Mouse (Mus musculus): ENCODE data around the gene Tbc1d22a.
"Not testable (repeated sequence)": the region's sequence is repeated elsewhere in the genome, so short reads cannot be mapped to it uniquely, and the experiment has no call there.

Gene Tbc1d22a

GRCm38 (mm10) chr15:86181321-86181720, 32.9 kb upstream of the Tbc1d22a start:
- not testable (repeated sequence) for DNase-seq (ENCODE audit: low read depth, low spot score)

GRCm38 (mm10) chr15:86181941-86182439, 32.3 kb upstream of the Tbc1d22a start:
- peak; percentile 55 for DNase-seq (ENCODE audit: low read depth, low spot score)

DNA sequence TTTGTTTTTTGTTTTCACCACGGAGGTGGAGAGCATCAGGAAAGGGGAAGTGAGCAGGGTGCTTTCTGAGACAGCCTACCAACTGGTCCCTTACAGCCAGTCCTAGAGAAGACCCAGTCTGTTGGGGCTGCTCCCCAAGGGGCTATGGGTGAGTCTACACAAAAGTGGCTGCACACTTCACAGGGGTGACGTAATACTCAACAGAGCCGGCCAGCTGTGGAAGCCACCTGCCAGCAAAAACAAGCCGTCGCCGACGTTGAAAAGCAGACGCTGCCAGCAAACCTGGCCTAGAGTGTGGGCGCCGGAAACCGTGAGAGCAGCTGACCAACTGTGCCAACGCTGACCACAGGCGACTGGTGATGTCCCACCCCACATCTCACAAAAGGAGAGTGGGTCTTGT, 31.6 kb upstream of the Tbc1d22a start:
- peak; percentile 74 for DNase-seq (ENCODE audit: low read depth, low spot score)

DNA sequence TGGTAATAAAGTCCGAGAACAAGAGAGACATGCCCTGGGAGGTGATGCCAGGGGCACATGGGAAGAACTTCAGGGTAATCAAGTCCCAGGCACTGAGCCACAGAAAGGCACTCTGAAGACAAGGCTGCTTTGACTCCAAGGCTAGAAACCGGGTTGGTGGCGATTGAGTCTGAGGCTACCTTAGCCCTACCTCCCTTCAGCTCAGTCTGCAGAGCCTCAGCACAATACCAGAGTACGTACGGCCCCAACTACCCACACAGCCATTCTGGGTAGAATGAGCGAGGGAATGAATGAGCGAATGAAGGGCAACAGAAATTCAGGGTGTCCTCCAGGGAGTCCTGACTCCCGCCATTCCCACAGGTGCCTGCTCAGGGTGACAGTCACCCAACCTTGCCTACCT, 30.8 kb upstream of the Tbc1d22a start:
- DNase-seq (ENCODE audit: low read depth, low spot score) = peak; percentile 32

DNA sequence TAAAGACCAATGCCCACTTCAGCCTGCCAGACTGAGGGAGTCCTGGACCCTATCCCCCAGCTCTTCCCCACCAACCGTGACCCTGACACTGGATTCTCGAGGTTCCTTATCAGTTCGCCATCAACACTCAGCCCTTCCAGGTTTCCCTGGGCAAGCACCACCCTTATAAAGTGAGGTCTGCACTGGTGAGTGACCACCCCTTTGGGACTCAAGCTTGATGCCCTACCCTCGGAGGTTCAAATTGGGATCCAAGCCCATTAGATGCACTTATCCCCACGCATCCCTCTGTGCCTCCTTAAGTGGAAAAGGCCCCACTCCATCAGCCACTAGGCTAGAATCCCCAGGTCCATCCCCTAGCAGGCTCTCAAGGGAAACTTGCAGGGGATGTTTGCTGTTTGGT, 30.2 kb upstream of the Tbc1d22a start:
- no peak for DNase-seq (ENCODE audit: low read depth, low spot score)

- DNase-seq (ENCODE audit: low read depth, low spot score) = peak; percentile 57
These were observed 29.2 kb upstream of the Tbc1d22a start for GRCm38 (mm10) chr15:86184851-86185688.

GRCm38 (mm10) chr15:86185689-86186569, 28.3 kb upstream of the Tbc1d22a start, which contains the start of gene Cerk:
Cerk (minus strand) TSS chr15:86186141.
- DNase-seq (ENCODE audit: low read depth, low spot score) = peak; percentile 81

- no peak for DNase-seq (ENCODE audit: low read depth, low spot score)
These were observed 27.6 kb upstream of the Tbc1d22a start for GRCm38 (mm10) chr15:86186686-86187085.

GRCm38 (mm10) chr15:86188186-86188585, 26.1 kb upstream of the Tbc1d22a start:
- no peak for DNase-seq (ENCODE audit: low read depth, low spot score)

GRCm38 (mm10) chr15:86188746-86189470, 25.4 kb upstream of the Tbc1d22a start:
- no peak for DNase-seq (ENCODE audit: low read depth, low spot score)

DNA sequence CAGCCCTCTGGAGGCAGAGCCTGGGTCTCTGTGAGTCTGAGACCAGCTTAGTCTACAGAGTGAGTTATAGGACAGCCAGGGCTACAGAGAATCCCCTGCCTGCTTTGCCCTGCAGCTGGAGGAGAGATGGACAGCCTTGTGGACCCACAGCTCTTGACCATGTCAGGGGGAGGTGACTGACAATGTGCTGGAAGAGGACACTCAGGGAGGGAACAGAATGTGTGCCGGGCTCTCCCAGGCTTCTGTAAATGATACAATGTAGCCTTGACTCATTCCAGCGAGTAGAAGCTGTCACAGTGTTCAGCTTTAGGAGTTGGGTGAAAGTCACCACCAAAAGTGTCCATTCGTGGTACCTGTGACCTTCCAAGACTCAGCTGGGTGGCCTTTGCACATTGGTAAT, 23.9 kb upstream of the Tbc1d22a start:
- DNase-seq (ENCODE audit: low read depth, low spot score) = no peak

GRCm38 (mm10) chr15:86191505-86191904, 22.8 kb upstream of the Tbc1d22a start:
- DNase-seq (ENCODE audit: low read depth, low spot score) = peak; percentile 17

- no peak for DNase-seq (ENCODE audit: low read depth, low spot score)
These were observed 22.3 kb upstream of the Tbc1d22a start for GRCm38 (mm10) chr15:86191933-86192332.

DNA sequence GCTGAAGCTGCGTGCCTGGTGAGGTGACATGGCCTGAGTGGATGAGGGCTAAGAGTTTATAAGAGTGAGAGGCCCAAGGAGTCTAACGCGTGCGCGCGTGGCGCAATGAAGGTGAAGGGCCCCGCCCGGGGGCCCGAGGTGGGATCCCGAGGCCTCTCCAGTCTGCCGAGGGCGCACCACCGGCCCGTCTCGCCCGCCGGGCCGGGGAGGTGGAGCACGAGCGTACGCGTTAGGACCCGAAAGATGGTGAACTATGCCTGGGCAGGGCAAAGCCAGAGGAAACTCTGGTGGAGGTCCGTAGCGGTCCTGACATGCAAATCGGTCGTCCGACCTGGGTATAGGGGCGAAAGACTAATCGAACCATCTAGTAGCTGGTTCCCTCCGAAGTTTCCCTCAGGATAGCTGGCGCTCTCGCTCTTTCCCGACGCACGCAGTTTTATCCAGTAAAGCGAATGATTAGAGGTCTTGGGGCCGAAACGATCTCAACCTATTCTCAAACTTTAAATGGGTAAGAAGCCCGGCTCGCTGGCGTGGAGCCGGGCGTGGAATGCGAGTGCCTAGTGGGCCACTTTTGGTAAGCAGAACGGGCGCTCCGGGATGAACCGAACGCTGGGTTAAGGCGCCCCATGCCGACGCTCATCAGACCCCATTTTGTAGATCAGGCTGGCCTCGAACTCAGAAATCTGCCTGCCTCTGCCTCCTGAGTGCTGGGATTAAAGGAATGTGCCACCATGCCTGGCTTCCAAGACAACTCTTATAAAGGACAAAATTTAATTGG, 19.4 kb upstream of the Tbc1d22a start:
- peak; percentile 34 for DNase-seq (ENCODE audit: low read depth, low spot score)

- no peak for DNase-seq (ENCODE audit: low read depth, low spot score)
These were observed 15.2 kb upstream of the Tbc1d22a start for GRCm38 (mm10) chr15:86199052-86199451.

DNA sequence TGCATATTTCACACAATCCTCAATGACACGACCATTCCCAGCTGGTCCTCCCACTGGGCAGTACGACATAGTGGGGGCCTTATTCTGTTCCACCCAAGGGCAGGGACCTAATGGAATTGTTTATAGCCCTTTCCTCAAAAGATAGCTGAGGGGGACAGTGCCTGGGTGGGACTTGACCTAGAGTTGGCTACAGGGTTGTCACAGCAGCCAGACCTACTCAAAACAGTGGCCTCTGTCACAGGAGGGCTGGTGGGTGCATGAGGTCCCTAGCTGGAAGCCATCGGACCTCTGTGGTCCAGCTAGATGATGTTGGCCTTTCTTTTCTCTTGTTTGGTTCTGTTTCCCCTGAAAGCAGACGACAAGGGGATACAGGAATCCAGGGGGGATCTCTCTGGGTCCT, 14.8 kb upstream of the Tbc1d22a start:
- no peak for DNase-seq (ENCODE audit: low read depth, low spot score)

- no peak for DNase-seq (ENCODE audit: low read depth, low spot score)
These were observed 14.1 kb upstream of the Tbc1d22a start for GRCm38 (mm10) chr15:86200169-86200568.

- no peak for DNase-seq (ENCODE audit: low read depth, low spot score)
These were observed 13.2 kb upstream of the Tbc1d22a start for GRCm38 (mm10) chr15:86201095-86201494.

DNA sequence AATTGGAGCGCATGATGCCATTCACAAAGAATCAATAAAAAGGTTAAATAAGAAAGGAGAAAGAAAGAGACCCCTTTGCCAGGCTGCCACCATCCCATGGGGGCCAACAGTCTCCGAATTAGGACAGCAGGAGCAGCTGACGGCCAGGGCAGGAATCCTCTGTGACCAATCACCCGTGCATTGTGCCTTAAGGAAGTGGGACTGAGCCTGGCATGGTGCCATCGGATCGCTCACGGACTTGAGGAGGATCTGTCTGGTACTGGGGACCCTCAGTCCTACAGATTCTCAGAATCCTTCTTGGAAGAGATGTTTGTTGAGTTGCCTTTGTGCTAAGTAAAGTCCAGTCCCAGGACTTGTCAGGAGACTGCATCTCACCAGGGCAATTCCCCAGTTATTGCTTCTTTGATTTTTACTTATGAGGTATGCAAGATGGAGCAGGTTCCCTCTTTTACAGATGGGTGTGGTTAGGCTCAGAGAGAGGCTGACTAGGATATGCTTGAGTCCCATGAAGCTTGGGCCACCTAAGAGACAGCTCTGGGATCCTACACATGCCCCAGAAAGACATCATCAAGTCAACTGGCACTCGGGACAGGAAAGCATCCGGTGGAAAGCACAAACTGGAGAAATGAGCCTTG, 12.4 kb upstream of the Tbc1d22a start:
- no peak for DNase-seq (ENCODE audit: low read depth, low spot score)

DNA sequence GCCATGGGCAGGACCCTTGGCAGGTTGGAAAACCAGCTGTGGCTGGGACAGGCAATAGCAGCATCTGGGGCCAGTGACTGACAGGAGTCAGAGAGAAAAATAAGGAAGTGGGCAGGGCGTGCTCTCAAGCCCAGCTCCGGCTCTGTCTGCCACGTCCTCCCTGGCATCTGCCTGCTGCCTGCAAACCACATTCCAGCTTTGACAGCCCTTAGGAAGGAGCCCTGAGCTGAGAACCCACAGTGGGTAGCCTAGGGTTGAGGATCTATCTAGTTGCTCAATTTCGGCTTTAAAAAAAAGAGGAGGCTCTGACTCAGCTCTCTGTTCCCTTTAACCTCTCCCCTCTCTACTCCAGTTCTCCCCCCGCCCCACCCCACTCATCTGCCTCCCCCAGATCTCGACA, 11.6 kb upstream of the Tbc1d22a start:
- peak; percentile 35 for DNase-seq (ENCODE audit: low read depth, low spot score)
